Mouse (Mus musculus) myocyte (in vitro differentiated cells): ENCODE data around the gene Rapgef2. TPM values are rescaled to one million over a fixed set of nuclear protein-coding genes. Genes with fewer than 3 reads are reported as not detected.

Experiments used
- H3K27me3 ChIP-seq: one replicate; pipeline ENCODE4 v1.6.1; 2011; ENCODE audit not compliant: control insufficient read depth, insufficient read depth, insufficient read length
- H3K36me3 ChIP-seq: one replicate; pipeline ENCODE4 v1.6.1; 2011; ENCODE audit not compliant: control insufficient read depth, insufficient read depth
- H3K4me2 ChIP-seq: one replicate; pipeline ENCODE4 v1.6.1; 2011; ENCODE audit warnings: low read depth, control low read depth
- H3K4me3 ChIP-seq: one replicate; pipeline ENCODE4 v1.5.1; 2011; ENCODE audit warnings: mild to moderate bottlenecking, control low read depth, moderate library complexity
- H3K79me2 ChIP-seq: one replicate; pipeline ENCODE4 v1.6.1; 2011; ENCODE audit not compliant: control insufficient read depth, insufficient read depth
- H3ac ChIP-seq: one replicate; pipeline ENCODE4 v1.6.1; 2011; ENCODE audit not compliant: control insufficient read depth, insufficient read length
- CEBPB ChIP-seq: IDR thresholded peaks from 2 replicates; pipeline ENCODE4 v1.6.1; 2011; ENCODE audit warnings: mild to moderate bottlenecking, moderate library complexity; ENCODE audit not compliant: poor library complexity, insufficient read depth, severe bottlenecking
- E2F4 ChIP-seq: IDR thresholded peaks from one replicate; pipeline ENCODE4 v1.6.1; 2011; ENCODE audit warnings: mild to moderate bottlenecking, control low read depth, moderate library complexity; ENCODE audit not compliant: insufficient read depth
- MAX ChIP-seq: IDR thresholded peaks from one replicate; pipeline ENCODE4 v1.6.1; 2011; ENCODE audit warnings: low read depth, mild to moderate bottlenecking, control low read depth
- MYOD1 ChIP-seq, 3 experiments: IDR thresholded peaks; one replicate each; pipeline ENCODE4 v1.6.1; 2011; ENCODE audit warnings: control low read depth in 2 of 3, low read depth in 2 of 3, mild to moderate bottlenecking in 2 of 3, moderate library complexity in 1 of 3; ENCODE audit not compliant: insufficient read length in 2 of 3, control insufficient read depth in 1 of 3
- MYOG ChIP-seq, 3 experiments: IDR thresholded peaks; one replicate each; pipeline ENCODE4 v1.6.1; 2011; ENCODE audit warnings: control low read depth in 2 of 3, low read depth in 2 of 3, mild to moderate bottlenecking in 2 of 3; ENCODE audit not compliant: insufficient read length in 2 of 3, control insufficient read depth in 1 of 3, insufficient read depth in 1 of 3
- POLR2A ChIP-seq: IDR thresholded peaks from one replicate; pipeline ENCODE4 v1.6.1; 2011; ENCODE audit warnings: low read depth, mild to moderate bottlenecking, control low read depth, moderate library complexity; ENCODE audit not compliant: insufficient read length
- POLR2AphosphoS2 ChIP-seq: IDR thresholded peaks from one replicate; pipeline ENCODE4 v1.6.1; 2011; ENCODE audit warnings: low read depth, control low read depth; ENCODE audit not compliant: insufficient read length
- REST ChIP-seq: IDR thresholded peaks from one replicate; pipeline ENCODE4 v1.6.1; 2011; ENCODE audit warnings: mild to moderate bottlenecking, control low read depth, moderate library complexity; ENCODE audit not compliant: insufficient read depth, insufficient read length
- SRF ChIP-seq: IDR thresholded peaks from one replicate; pipeline ENCODE4 v1.6.1; 2011; ENCODE audit warnings: low read depth; ENCODE audit not compliant: control insufficient read depth, insufficient read length
- TCF12 ChIP-seq: IDR thresholded peaks from one replicate; pipeline ENCODE4 v1.6.1; 2011; ENCODE audit warnings: mild to moderate bottlenecking, control low read depth; ENCODE audit not compliant: poor library complexity, insufficient read depth, severe bottlenecking
- TCF3 ChIP-seq: IDR thresholded peaks from one replicate; pipeline ENCODE4 v1.6.1; 2011; ENCODE audit warnings: low read depth, control low read depth; ENCODE audit not compliant: insufficient read length
- USF1 ChIP-seq: IDR thresholded peaks from one replicate; pipeline ENCODE4 v1.6.1; 2011; ENCODE audit warnings: low read depth, mild to moderate bottlenecking, control low read depth, moderate library complexity
- polyA plus RNA-seq: library from polyadenylated mRNA; unstranded; fragments of >200 nt; fragmentation: generic; extraction: Trizol; gene quantifications from one replicate; pipeline ENCODE4 v1.2.1, GENCODE M21; 2012; ENCODE audit warnings: missing spikeins

Rapgef2 gene
- polyA plus RNA-seq, 1 experiment: 5.8 TPM

DNA sequence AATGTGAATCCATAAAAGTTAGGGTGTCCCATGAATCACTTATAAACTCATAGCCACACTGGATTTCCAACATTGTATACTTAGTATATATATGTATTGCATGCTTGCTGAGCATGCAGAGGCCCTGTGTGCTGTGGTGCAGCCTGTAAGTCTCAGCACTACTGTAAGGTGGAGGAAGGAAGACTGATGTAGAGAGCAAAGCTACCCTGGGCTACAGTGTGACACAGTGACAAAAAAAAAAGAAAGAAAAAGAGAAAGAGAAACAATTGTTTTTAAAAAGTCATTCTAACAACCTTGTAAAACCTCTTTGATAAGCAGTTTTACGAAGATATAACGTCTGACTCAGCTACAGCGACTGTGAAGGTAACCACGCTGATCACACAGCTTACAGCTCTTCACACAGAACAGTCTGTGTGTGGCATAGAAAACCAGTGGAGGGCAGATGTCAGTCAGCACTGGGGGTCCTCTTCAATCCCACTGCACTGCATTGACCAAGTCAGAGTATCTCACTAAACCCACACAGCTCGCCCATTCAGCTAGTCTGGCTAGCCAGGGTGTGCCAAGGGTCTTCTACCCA is 37.6 kb downstream of the Rapgef2 start:
- Histone ChIP-seq H3K79me2 (peaks cover 68% of the 10 kb centered on the region), H3K4me3 (no peak overlapping the region), H3ac (no peak overlapping the region), H3K27me3 (no peaks in the 10 kb centered on the region), H3K36me3 (no peaks in the 10 kb centered on the region), H3K4me2 (peak overlapping the region; percentile 71)
- TF ChIP-seq POLR2AphosphoS2: no peak
- no peak for TF ChIP-seq TCF3
- TF ChIP-seq REST: no peak
- TF ChIP-seq TCF12: no peak
- no peak for TF ChIP-seq USF1
- TF ChIP-seq POLR2A: no peak
- TF ChIP-seq E2F4: no peak
- no peak for TF ChIP-seq MAX
- TF ChIP-seq MYOG (IDR thresholded peaks at IDR 0.05; ENCODE audit: control insufficient read depth in 1 of 3, insufficient read depth in 1 of 3, insufficient read length in 2 of 3, low read depth in 2 of 3): no peak
- TF ChIP-seq MYOD1 (IDR thresholded peaks at IDR 0.05; ENCODE audit: control insufficient read depth in 1 of 3, insufficient read length in 2 of 3, low read depth in 2 of 3): no peak
- TF ChIP-seq CEBPB: no peak
- TF ChIP-seq SRF: no peak

DNA sequence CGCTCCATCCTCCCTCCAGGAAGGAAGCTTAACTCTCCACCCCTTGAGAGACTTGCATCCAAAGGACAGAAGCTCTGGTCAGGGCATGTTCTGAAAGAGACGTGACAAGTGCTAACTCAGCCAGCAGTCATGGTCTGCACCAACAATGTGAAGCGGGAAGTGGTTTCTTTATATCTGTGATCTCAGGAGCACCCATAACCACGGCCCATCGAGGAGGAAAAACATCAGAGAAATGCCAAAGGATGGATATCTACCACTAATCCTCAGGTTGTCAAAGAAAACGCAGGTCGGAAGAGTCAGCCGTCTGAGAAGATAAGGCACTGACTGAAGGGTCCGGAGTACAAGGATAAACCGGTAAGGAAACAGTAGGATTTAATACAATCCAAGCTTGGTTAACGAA is 38.1 kb downstream of the Rapgef2 start:
- peak overlapping the region; percentile 71 for H3K4me2 ChIP-seq

GRCm38 (mm10) chr3:79244347-79244746 is 42.0 kb downstream of the Rapgef2 start:
- peaks cover 69% of the 10 kb centered on the region for H3K79me2 ChIP-seq
- no peaks in the 10 kb centered on the region for H3K27me3 ChIP-seq
- peak overlapping the region; percentile 80 for H3K4me2 ChIP-seq
- no peak for TF ChIP-seq MYOG (IDR thresholded peaks at IDR 0.05; ENCODE audit: control insufficient read depth in 1 of 3, insufficient read depth in 1 of 3, insufficient read length in 2 of 3, low read depth in 2 of 3)
- TF ChIP-seq CEBPB: no peak
- no peak for TF ChIP-seq TCF3
- peak; percentile 96 for TF ChIP-seq SRF
- TF ChIP-seq TCF12: no peak
- TF ChIP-seq MYOD1 (IDR thresholded peaks at IDR 0.05; ENCODE audit: control insufficient read depth in 1 of 3, insufficient read length in 2 of 3, low read depth in 2 of 3): no peak
- no peak for TF ChIP-seq E2F4
- no peak for TF ChIP-seq USF1
- TF ChIP-seq POLR2A: no peak
- TF ChIP-seq POLR2AphosphoS2: peak; percentile 27
- no peak for TF ChIP-seq REST
- TF ChIP-seq MAX: no peak
- H3K4me3 ChIP-seq: no peak overlapping the region
- no peaks in the 10 kb centered on the region for H3K36me3 ChIP-seq
- no peak overlapping the region for H3ac ChIP-seq

More for the DNA sequence above, 38.1 kb downstream of the Rapgef2 start:
- Histone ChIP-seq H3K4me3 (no peak overlapping the region), H3K79me2 (peaks cover 68% of the 10 kb centered on the region), H3K36me3 (no peaks in the 10 kb centered on the region), H3K27me3 (no peaks in the 10 kb centered on the region), H3ac (no peak overlapping the region)
- TF ChIP-seq POLR2A (no peak), USF1 (no peak), E2F4 (no peak), TCF12 (no peak), REST (no peak), POLR2AphosphoS2 (no peak), SRF (no peak), MYOD1 (IDR thresholded peaks at IDR 0.05; ENCODE audit: control insufficient read depth in 1 of 3, insufficient read length in 2 of 3, low read depth in 2 of 3) (no peak), CEBPB (no peak), MYOG (IDR thresholded peaks at IDR 0.05; ENCODE audit: control insufficient read depth in 1 of 3, insufficient read depth in 1 of 3, insufficient read length in 2 of 3, low read depth in 2 of 3) (no peak)

DNA sequence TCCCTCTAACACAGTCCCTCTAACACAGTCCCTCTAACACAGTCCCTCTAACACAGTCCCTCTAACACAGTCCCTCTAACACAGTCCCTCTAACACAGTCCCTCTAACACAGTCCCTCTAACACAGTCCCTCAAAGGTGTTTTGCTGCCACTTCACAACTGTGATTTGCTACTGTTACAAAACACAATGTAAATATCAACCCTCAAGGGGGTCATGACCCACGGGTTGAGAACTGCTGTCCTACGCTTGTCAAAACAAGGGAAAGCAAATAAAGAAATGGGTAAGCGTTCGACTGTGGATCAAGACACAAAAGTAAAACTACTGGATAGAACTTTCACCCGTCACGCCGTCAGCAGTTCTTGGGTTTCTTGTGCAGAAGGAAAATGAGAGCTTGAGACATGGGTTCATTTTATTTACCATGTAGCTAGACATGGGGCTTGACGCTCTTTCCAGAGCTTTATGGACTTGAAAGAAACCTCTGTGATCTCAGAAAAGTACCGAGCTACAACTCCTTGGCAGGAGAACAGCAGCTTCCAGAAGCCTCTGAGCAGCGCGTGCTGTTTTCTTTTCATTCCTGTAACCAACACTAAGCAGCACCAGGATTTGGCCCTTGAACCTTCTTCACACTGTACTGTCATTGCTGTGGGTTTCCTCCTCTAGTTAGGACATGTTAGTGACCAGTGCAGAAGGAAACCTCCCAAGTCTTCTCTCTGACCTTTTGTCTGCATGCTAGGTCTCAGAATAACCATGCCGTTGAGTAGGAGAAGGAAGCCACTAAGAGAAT is 43.2 kb downstream of the Rapgef2 start:
- Histone ChIP-seq H3K4me2 (no peak overlapping the region), H3K27me3 (no peaks in the 10 kb centered on the region), H3ac (no peak overlapping the region), H3K36me3 (no peaks in the 10 kb centered on the region), H3K4me3 (no peak overlapping the region), H3K79me2 (peaks cover 69% of the 10 kb centered on the region)
- TF ChIP-seq MYOD1 (IDR thresholded peaks at IDR 0.05; ENCODE audit: control insufficient read depth in 1 of 3, insufficient read length in 2 of 3, low read depth in 2 of 3): no peak
- TF ChIP-seq SRF: no peak
- TF ChIP-seq MYOG (IDR thresholded peaks at IDR 0.05; ENCODE audit: control insufficient read depth in 1 of 3, insufficient read depth in 1 of 3, insufficient read length in 2 of 3, low read depth in 2 of 3): no peak
- TF ChIP-seq TCF3: no peak
- no peak for TF ChIP-seq USF1
- TF ChIP-seq POLR2A: no peak
- TF ChIP-seq CEBPB: no peak
- TF ChIP-seq E2F4: no peak
- TF ChIP-seq TCF12: no peak
